Mouse (Mus musculus) inflammation-experienced regulatory T-cells (primary cell): ENCODE measurements around the gene Gm3417. TPM values are rescaled to one million over a fixed set of nuclear protein-coding genes. Genes with fewer than 3 reads are reported as not detected.

ENCODE experiments used
- polyA plus RNA-seq, 2 experiments: library from polyadenylated mRNA; unstranded; fragments of 100-300 nt; shearing (Covaris generic); gene quantifications; one replicate each; pipeline ENCODE4 v1.2.1; 2017

The Gm3417 gene
- 1 to 10 TPM in 1 of 2 experiments, not detected in 1; 1.3 TPM for polyA plus RNA-seq

GRCm38 (mm10) chr17:14978362-14979038 is at the start of gene Gm3417, which contains the start of gene 9030025P20Rik:
Gene Gm3417 (minus strand): TSS chr17:14978790.
Gene 9030025P20Rik (plus strand): TSS chr17:14978468.

GRCm38 (mm10) chr17:15009706-15010413 is 31.3 kb upstream of the Gm3417 start, which contains the start of gene Gm3435:
Gene Gm3435 (plus strand): TSS chr17:15010176.

GRCm38 (mm10) chr17:14960951-14961556 is 17.5 kb downstream of the Gm3417 start, which contains the start of gene Phf10:
Gene Phf10 (minus strand): TSS chr17:14961273.

GRCm38 (mm10) chr17:14943009-14943728 is 35.4 kb downstream of the Gm3417 start, which contains the start of the genes Wdr27 and 1600012H06Rik:
Gene Wdr27 (minus strand): TSS chr17:14943158.
Gene 1600012H06Rik (plus strand): TSS chr17:14943184.

Other genes with a start within 250 kb of the Gm3417 start
- 1 to 10 TPM in 1 of 2 experiments, under 1 TPM in 1; 0.54 to 3.2 TPM for gene Wdr27, start 35.6 kb downstream of the Gm3417 start, polyA plus RNA-seq
- gene 1600012H06Rik, start 35.6 kb downstream of the Gm3417 start, polyA plus RNA-seq = 10 to 100 TPM; 25.6 to 36.2 TPM
- 10 to 100 TPM; 43.5 to 46.0 TPM for gene Phf10, start 17.5 kb downstream of the Gm3417 start, polyA plus RNA-seq
- gene 9030025P20Rik, start 322 bp downstream of the Gm3417 start, polyA plus RNA-seq = 10 to 100 TPM; 17.1 to 20.0 TPM
- gene Gm3435, start 31.4 kb upstream of the Gm3417 start, polyA plus RNA-seq = 1 to 10 TPM; 5.0 to 7.9 TPM
- gene Ermard, start 62.4 kb upstream of the Gm3417 start, polyA plus RNA-seq = 100 to 1,000 TPM; 111 to 137 TPM
- 1 to 10 TPM in 1 of 2 experiments, under 1 TPM in 1; 0.82 to 1.7 TPM for gene Tcte3, start 62.7 kb upstream of the Gm3417 start, polyA plus RNA-seq
- gene Gm3448, start 62.7 kb upstream of the Gm3417 start, polyA plus RNA-seq = 1 to 10 TPM; 1.6 to 2.0 TPM